Mouse (Mus musculus) megakaryocyte, embryonic 14.5 days (primary cell): Measurements from ENCODE around the gene Podxl.

Experiments
- FLI1 ChIP-seq: IDR thresholded peaks from 2 replicates; pipeline ENCODE4 v1.6.1; 2012; ENCODE audit warnings: low read length, inconsistent platforms, mixed read lengths
- GATA1 ChIP-seq: IDR thresholded peaks from 3 replicates; pipeline ENCODE4 v1.6.1; 2012; ENCODE audit warnings: mixed read lengths, low read length, inconsistent platforms, borderline replicate concordance

DNA sequence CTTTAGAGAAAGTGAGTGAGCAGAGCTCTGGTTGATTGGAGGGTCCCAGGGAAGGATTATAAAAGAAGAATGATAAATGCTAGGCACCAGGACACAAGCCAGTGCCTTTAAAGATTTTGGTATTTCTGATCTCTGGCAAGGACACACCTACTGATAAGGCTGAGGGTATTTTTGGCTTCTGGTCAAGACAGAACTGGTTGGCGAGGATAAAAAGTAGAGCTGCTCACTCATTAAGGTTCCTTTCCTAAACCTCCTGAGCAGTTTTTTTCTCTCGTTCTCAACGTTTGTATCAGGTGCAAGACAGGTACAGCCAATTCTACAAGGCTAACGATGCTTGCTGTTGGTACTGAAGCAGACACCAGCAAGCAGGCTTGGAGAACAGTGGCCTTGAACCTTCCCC lies 38.7 kb upstream of the Podxl start:
- no peak for TF ChIP-seq GATA1
- no peak for TF ChIP-seq FLI1
